In genomic region chr2:76949774-76950173, GRCm38 (mm10) we compare ENCODE assay signal across 26 mouse cellular contexts.
"Had no signal": no experiment of that assay in that cellular context is flagged by ENCODE, and none has a peak within 500 bp of the region (broad histone marks: within the 10 kb centered on the region; RNA-seq: fewer than 3 reads in every experiment).

No protein-coding gene starts in this region.

- H3K4me1 ChIP-seq: hindbrain, embryonic 13.5 days; hindbrain, embryonic 15.5 days; kidney, embryonic 15.5 days; limb, embryonic 12.5 days; liver, embryonic 13.5 days; liver, embryonic 15.5 days had no signal

- H3K9me3 ChIP-seq: heart, embryonic 13.5 days; heart, embryonic 15.5 days; hindbrain, embryonic 15.5 days; kidney, embryonic 15.5 days; limb, embryonic 10.5 days; limb, embryonic 12.5 days; liver, embryonic 15.5 days had no signal

- ATAC-seq: hindbrain, postnatal 0 days; intestine, embryonic 16.5 days had no signal

- H3K27ac ChIP-seq: heart, embryonic 13.5 days; heart, embryonic 15.5 days; hindbrain, embryonic 13.5 days; hindbrain, embryonic 15.5 days; hindbrain, postnatal 0 days; kidney, embryonic 15.5 days; kidney, postnatal 0 days; layer of hippocampus, adult 2 months; left cerebral cortex, adult 2 months; limb, embryonic 10.5 days; limb, embryonic 12.5 days; liver, embryonic 13.5 days; liver, embryonic 15.5 days had no signal

- DNase-seq: gastrocnemius, postnatal 10 days; gastrocnemius, postnatal 36 days; heart, adult 18-20 months; heart, postnatal 14 days; heart, postnatal 36 days; kidney, adult 11 months; kidney, adult 2 months; kidney, adult 9 months; kidney, postnatal 14 days; kidney, postnatal 4 days; liver; liver, embryonic 13.5 days had no signal

- H3K36me3 ChIP-seq: hindbrain, embryonic 13.5 days; hindbrain, embryonic 15.5 days; kidney, embryonic 15.5 days; limb, embryonic 10.5 days; limb, embryonic 12.5 days; liver, embryonic 13.5 days; liver, embryonic 15.5 days had no signal

- H3K9ac ChIP-seq: heart, embryonic 13.5 days; heart, embryonic 15.5 days; hindbrain, embryonic 13.5 days; hindbrain, embryonic 15.5 days; kidney, embryonic 15.5 days; limb, embryonic 12.5 days; liver, embryonic 13.5 days; liver, embryonic 15.5 days had no signal

- H3K4me3 ChIP-seq: heart, embryonic 13.5 days; heart, embryonic 15.5 days; hindbrain, embryonic 13.5 days; hindbrain, embryonic 15.5 days; kidney, embryonic 15.5 days; layer of hippocampus, adult 2 months; left cerebral cortex, adult 2 months; limb, embryonic 10.5 days; limb, embryonic 12.5 days; liver, embryonic 13.5 days; liver, embryonic 15.5 days had no signal

- H3K27me3 ChIP-seq: heart, embryonic 13.5 days; heart, embryonic 15.5 days; hindbrain, embryonic 13.5 days; hindbrain, embryonic 15.5 days; kidney, embryonic 15.5 days; limb, embryonic 12.5 days; liver, embryonic 13.5 days; liver, embryonic 15.5 days had no signal

- H3K4me2 ChIP-seq: heart, embryonic 13.5 days; heart, embryonic 15.5 days; hindbrain, embryonic 13.5 days; hindbrain, embryonic 15.5 days; kidney, embryonic 15.5 days; limb, embryonic 12.5 days; liver, embryonic 11.5 days; liver, embryonic 13.5 days; liver, embryonic 15.5 days had no signal
